Mouse (Mus musculus): Measurements from ENCODE around the gene Afmid. TPM values are rescaled to one million over a fixed set of nuclear protein-coding genes. Genes with fewer than 3 reads are reported as not detected.
"Not testable (repeated sequence)": the region's sequence is repeated elsewhere in the genome, so short reads cannot be mapped to it uniquely, and the experiment has no call there.

The Afmid gene
- total RNA-seq, 2 experiments from 2014 or later: 8.7 to 10.1 TPM

DNA sequence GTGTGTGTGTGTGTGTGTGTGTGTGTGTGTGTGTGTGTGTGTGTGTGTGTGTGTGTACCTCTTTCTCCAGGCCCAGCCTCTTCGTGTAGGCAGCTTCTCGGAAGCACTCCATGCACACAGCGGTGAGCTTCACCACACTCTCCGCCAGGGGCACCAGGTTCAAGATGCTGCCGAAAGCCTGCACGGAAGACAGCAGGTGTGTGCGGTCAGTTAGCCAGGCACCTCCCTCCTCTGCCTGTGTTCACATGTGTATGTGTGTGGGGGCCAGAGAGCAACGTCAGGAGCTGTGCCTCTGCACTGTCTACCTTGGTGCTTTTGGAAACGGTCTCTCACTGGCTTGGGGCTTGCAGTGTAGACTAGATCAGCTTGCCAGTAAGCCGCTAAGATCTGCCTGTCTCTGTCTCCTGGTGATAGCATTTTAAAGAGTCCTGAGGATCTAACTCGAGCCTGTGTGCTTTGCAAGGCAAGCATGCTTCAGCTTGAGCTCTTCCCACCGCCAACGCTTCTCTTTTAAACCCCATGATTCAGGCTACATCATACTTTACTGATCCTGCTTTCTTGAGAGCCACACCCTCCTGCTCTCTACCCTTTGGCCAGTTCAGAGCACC is 9.2 kb upstream of the Afmid start:
- DNase-seq (ENCODE audit: extremely low spot score in 1 of 2, low spot score in 2 of 2): no peak
- intact Hi-C loops (cut with DNase I): no loop called here

- intact Hi-C loops (cut with DNase I): no loop called here
- DNase-seq (ENCODE audit: extremely low spot score in 1 of 2, low spot score in 2 of 2): no peak
Observed at GRCm38 (mm10) chr11:117819095-117819494, 6.6 kb upstream of the Afmid start.

DNA sequence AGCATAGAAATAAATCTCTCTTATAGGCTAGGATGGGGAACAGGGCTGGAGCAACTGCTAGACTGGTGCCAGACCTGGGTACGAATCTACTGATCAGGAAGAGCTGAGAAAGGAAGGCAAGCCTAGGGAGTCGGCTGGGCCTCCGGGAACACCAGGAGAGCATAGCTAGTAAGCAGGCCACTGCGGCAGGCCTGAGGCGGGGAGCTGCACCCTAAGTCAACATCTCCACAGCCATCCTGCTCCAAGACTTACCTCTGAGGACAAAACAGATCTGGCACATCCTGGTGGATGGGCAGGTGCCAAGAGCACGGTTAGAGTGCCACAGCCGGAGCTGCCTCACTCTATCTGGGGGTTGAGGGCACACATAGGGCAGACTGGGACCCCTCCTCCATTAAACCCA is 5.6 kb upstream of the Afmid start:
- no peak for DNase-seq (ENCODE audit: extremely low spot score in 1 of 2, low spot score in 2 of 2)
- intact Hi-C loops (cut with DNase I): loop anchor here (5.0 kb wide), 1 partner anchor 453 kb away; no protein-coding TSS in a partner anchor

DNA sequence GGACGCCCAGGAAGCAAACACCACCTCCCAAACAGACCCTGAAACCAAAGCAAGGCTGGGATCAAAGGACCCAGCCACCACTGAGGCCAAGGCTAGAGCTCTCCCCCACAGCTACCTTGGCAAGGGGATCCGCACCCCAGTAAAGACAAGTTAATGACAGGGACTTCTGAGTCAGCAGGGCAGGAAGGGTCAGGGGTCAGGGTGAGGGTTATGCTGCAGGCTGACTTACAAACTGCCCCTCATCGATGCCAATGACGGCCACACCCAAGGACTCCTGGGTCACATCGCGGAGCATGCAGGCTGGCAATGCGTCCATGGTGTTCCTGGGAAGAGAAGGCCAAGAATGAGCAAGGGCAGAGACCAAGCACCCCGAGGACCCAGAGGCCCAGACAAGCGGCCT is 3.9 kb upstream of the Afmid start:
- no peak for DNase-seq (ENCODE audit: extremely low spot score in 1 of 2, low spot score in 2 of 2)
- intact Hi-C loops (cut with DNase I): loop anchor here (5.0 kb wide), 1 partner anchor 455 kb away; no protein-coding TSS in a partner anchor

- DNase-seq (ENCODE audit: extremely low spot score in 1 of 2, low spot score in 2 of 2): peak in 1 of 2 experiments; percentile 64
- intact Hi-C loops (cut with DNase I): loop anchor here (5.0 kb wide), 1 partner anchor 455 kb away; no protein-coding TSS in a partner anchor
Observed at GRCm38 (mm10) chr11:117822728-117823241, 2.9 kb upstream of the Afmid start.

- intact Hi-C loops (cut with DNase I): loop anchor here (5.0 kb wide), 1 partner anchor 456 kb away; no protein-coding TSS in a partner anchor
- no peak for DNase-seq (ENCODE audit: extremely low spot score in 1 of 2, low spot score in 2 of 2)
Observed at GRCm38 (mm10) chr11:117823411-117823810, 2.3 kb upstream of the Afmid start.

DNA sequence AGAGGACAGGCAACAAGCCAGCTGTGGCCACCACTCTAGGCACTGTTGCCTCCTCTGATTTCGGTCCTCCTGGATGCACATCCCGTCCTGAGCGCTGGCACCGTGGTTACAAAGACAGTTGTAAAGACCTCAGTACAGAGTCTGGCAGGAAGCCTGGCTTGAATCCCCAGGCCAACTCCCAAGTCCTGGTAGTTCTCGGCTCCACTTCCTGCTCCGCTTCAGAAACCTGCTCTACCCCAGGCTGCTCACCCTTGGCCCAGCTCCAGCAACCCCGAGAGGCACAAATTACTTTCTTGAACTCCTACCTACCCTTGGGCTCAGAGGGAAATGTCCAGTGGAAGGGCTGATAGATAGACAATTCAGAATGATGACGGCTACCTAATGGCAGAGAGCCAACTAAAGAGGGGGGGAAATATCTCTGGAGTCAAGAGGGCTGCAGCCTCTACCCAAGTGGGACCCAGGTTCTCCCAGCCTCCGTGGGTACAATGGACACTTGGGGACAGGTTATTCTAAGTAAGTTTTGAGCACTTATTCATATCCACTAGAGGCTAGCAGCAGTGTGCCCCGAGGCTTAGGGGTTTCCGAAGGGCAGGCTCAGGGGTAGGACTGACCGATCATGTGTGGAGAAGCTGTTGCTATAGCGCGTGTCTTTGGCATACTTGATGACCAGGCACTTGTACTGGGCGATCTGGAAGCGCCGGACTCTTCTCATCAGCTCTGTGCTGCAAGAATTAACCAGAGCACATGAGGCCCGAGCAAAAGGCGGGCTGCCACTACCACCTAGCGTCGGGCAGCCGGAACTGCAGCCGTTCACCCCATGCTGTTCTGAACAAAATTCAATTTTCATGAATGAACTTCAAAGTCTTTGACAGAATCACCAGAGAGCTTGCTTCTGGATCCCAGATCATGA is 1.4 kb upstream of the Afmid start:
- peak; percentile 76 to 81 for DNase-seq (ENCODE audit: extremely low spot score in 1 of 2, low spot score in 2 of 2)
- intact Hi-C loops (cut with DNase I): loop anchor here (2.0 to 5.0 kb wide), 3 partner anchors 116 to 457 kb away; no protein-coding TSS in a partner anchor

- no peak for DNase-seq (ENCODE audit: extremely low spot score in 1 of 2, low spot score in 2 of 2)
Observed at GRCm38 (mm10) chr11:117826164-117826563, 440 bp downstream of the Afmid start.

GRCm38 (mm10) chr11:117826916-117827315 is 1.2 kb downstream of the Afmid start:
- no peak for DNase-seq (ENCODE audit: extremely low spot score in 1 of 2, low spot score in 2 of 2)
- intact Hi-C loops (cut with DNase I): loop anchor here (5.0 kb wide), 1 partner anchor 590 kb away; no protein-coding TSS in a partner anchor

More at GRCm38 (mm10) chr11:117826164-117826563, 440 bp downstream of the Afmid start:
- intact Hi-C loops (cut with DNase I): loop anchor here (5.0 kb wide), 1 partner anchor 589 kb away; no protein-coding TSS in a partner anchor

DNA sequence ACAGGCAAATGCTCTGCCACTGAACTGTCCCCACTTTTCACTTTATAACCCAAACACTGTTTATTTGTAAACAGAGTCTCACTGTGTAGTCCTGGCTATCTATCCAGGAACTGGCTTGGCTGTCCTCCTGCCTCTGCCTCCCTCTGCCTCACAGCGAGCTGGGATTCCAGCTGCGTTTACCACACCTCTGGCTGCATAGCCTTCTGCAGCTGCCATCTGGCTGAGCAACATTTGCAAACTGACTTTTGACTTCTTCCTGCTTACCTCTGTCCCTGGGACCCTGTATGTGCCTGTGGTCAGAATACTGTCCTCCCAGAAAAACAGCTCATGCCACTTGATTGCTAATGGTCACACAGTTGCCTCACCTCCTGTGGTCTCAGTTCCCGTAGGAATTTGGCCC is 1.7 kb downstream of the Afmid start:
- DNase-seq (ENCODE audit: extremely low spot score in 1 of 2, low spot score in 2 of 2): no peak
- intact Hi-C loops (cut with DNase I): loop anchor here (5.0 kb wide), 1 partner anchor 590 kb away; no protein-coding TSS in a partner anchor

DNA sequence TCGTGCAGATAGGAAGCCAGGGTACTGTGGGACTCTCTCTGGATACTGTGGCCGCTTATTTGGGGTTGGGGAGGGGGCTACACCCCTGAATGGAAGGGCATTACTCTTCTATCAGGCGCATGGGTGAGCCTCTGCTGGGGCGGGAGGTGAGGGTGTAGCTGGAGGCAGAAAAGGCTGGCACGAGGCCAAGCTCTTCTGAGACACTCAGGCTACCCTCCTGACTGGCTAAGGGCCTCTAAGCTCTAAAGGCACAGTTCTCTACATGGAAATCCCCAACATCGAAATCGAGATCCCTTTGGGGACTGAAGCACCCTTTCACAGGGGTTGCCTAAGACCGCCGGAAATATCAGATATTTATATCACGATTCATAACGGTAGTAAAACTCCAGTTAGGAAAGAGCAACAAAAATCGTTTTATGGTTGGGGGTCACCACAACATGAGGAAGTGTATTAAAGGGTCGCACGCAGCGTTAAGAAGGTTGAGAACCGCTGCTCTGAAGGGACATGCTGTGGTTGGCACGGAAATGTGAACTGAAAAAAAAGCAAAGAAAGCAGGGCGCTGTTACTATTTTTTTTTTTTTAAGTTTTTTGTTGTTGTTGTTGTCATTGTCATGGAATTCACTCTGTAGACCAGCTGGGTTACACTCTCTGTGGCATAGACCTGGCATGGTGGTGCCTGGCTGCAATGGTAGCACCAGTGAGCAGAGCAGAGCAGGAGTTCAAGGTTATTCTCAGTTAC is 2.6 kb downstream of the Afmid start:
- DNase-seq (ENCODE audit: extremely low spot score in 1 of 2, low spot score in 2 of 2): no peak
- intact Hi-C loops (cut with DNase I): loop anchor here (5.0 kb wide), 1 partner anchor 591 kb away; no protein-coding TSS in a partner anchor

- DNase-seq (ENCODE audit: extremely low spot score in 1 of 2, low spot score in 2 of 2): peak in 1 of 2 experiments; percentile 70
- intact Hi-C loops (cut with DNase I): loop anchor here (5.0 kb wide), 1 partner anchor 592 kb away; no protein-coding TSS in a partner anchor
Observed at GRCm38 (mm10) chr11:117828888-117829604, 3.3 kb downstream of the Afmid start.

DNA sequence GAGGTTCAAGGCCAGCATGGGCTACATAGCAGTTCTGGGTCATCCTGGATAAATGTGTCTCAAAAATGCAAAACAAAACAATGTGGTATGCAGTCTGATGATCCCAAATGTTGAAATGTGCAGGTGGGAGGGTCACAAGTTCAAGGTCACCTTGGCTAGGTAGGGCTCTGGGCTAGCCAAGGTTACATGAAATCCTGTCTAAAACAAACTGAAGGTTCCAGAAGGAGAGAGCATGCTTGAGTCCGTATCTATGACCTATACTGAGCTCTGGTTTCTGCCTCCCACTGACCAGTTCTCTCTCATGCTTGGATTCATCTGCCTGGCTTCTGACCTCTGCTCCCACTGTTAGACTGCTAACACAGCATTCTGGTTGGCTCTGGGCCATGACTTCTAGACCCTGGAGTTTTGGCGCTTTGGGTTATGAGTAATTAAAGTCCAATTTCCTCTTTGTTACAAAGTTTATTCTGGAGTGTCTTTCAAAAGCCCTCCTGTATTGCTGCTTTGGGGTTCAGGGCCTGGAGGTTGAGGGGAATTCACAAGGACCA is 4.0 kb downstream of the Afmid start:
- DNase-seq (ENCODE audit: extremely low spot score in 1 of 2, low spot score in 2 of 2): no peak
- intact Hi-C loops (cut with DNase I): loop anchor here (5.0 kb wide), 1 partner anchor 592 kb away; no protein-coding TSS in a partner anchor

- DNase-seq (ENCODE audit: extremely low spot score in 1 of 2, low spot score in 2 of 2): no peak
- intact Hi-C loops (cut with DNase I): no loop called here
Observed at GRCm38 (mm10) chr11:117830401-117830800, 4.7 kb downstream of the Afmid start.

DNA sequence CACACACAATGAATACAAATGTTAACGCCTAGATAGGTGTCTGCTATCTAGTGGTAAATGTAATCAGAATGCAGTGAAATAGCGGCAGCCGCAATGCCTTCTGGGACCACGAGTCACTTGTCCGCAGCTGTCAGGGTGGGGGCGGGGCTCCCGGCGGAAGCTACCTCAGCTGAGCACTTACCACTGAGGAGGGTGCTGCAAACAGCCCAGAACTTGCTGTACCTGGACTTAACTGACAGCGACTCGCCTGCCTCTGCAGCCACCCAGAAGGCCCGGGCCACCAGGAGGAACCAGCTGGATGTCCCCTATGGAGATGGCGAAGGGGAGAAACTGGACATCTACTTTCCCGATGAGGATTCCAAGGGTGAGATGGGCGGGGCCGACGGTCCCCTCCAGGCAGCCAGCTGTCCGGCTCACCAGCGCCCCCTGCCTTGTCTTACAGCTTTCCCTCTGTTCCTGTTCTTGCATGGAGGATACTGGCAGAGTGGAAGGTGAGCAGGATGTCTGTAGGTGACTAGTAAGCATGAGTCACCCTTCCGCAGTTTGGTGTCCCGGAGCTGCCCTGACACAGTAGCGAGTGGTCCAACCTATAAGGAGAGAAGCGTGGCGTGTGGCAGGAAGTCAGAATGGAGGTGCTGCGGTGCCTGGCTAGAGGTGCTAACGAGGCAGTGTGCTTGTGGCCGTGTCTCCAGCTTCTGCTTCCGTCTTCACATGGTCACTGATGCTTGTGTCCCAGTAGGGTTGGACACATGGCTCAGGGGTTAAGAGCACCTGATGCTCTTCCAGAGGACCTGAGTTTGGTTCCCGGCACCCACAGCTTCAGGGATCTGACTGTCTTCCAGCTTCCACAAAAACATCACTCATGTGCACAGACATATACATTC is 6.6 kb downstream of the Afmid start:
- DNase-seq (ENCODE audit: extremely low spot score in 1 of 2, low spot score in 2 of 2): peak in 1 of 2 experiments; percentile 86
- intact Hi-C loops (cut with DNase I): no loop called here

- DNase-seq (ENCODE audit: extremely low spot score in 1 of 2, low spot score in 2 of 2); intact Hi-C loops (cut with DNase I): not testable (repeated sequence)
Observed at GRCm38 (mm10) chr11:117833509-117833908, 7.8 kb downstream of the Afmid start.

GRCm38 (mm10) chr11:117834086-117834485 is 8.4 kb downstream of the Afmid start:
- DNase-seq (ENCODE audit: extremely low spot score in 1 of 2, low spot score in 2 of 2): no peak
- intact Hi-C loops (cut with DNase I): no loop called here
